Mouse (Mus musculus) megakaryocyte, embryonic 14.5 days (primary cell): ENCODE results near the gene Pln.

Experiments
- FLI1 ChIP-seq: IDR thresholded peaks from 2 replicates; pipeline ENCODE4 v1.6.1; 2012; ENCODE audit warnings: low read length, inconsistent platforms, mixed read lengths
- GATA1 ChIP-seq: IDR thresholded peaks from 3 replicates; pipeline ENCODE4 v1.6.1; 2012; ENCODE audit warnings: mixed read lengths, low read length, inconsistent platforms, borderline replicate concordance

DNA sequence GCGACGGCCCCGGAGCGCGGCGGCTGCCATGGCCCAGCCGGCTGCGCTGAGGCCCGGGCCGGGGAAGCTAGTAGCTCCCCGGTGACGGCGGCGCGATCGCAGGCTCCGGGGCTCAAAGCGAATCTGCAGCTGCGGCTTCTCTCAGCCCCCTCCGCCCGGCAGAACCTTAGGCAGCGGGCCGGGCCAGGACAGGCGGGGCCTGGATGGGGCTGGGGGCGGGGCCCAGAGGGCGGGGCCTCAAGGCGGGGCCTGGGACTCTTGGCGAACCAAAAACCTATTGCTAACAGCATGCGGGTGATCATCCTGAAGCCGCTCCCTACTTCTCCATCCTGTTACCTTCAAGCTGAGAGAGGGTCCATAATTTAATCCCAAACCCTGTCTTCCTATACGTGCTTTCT lies 42.2 kb downstream of the Pln start, which contains the start of gene Cep85l:
- TF ChIP-seq FLI1 (no peak), GATA1 (no peak)
